Mouse (Mus musculus): ENCODE results near the gene Tpst1.

GRCm38 (mm10) chr5:130048786-130049520, 24.2 kb upstream of the Tpst1 start:
- no peak for TF ChIP-seq CTCF (IDR thresholded peaks at IDR 0.05 in 2 of 3, conservative IDR thresholded peaks at IDR 0.05 in 1 of 3; ENCODE audit: control insufficient read depth in 1 of 3, insufficient read depth in 1 of 3, low read depth in 2 of 3, low read length in 3 of 3, poor library complexity in 1 of 3, severe bottlenecking in 1 of 3)
- no peak for TF ChIP-seq RCOR1 (IDR thresholded peaks at IDR 0.05; ENCODE audit: low read depth, low read length)
- no peak for TF ChIP-seq ZKSCAN1 (IDR thresholded peaks at IDR 0.05; ENCODE audit: low read depth, low read length)
- no peak for TF ChIP-seq CHD2 (IDR thresholded peaks at IDR 0.05; ENCODE audit: low read length)
- TF ChIP-seq GATA1 (IDR thresholded peaks at IDR 0.05; ENCODE audit: low read depth, low read length): no peak
- no peak for TF ChIP-seq KAT2A (conservative IDR thresholded peaks at IDR 0.05; ENCODE audit: low read depth, low read length)
- TF ChIP-seq MAX (IDR thresholded peaks at IDR 0.05; ENCODE audit: low read length): no peak
- TF ChIP-seq POLR2AphosphoS2 (IDR thresholded peaks at IDR 0.05; ENCODE audit: low read length): no peak
- TF ChIP-seq JUND (IDR thresholded peaks at IDR 0.05; ENCODE audit: low read depth, low read length): no peak
- TF ChIP-seq ETS1 (IDR thresholded peaks at IDR 0.05; ENCODE audit: low read depth, low read length): no peak
- no peak for TF ChIP-seq USF2 (IDR thresholded peaks at IDR 0.05; ENCODE audit: borderline replicate concordance in 1 of 2, insufficient read depth in 1 of 2, low read depth in 1 of 2, low read length in 2 of 2)
- TF ChIP-seq MYB (IDR thresholded peaks at IDR 0.05; ENCODE audit: low read depth, low read length): no peak

Data from MEL (cell line).